Mouse (Mus musculus) forebrain, embryonic 15.5 days (tissue): ENCODE measurements around the gene Nfkbiz. TPM values are rescaled to one million over a fixed set of nuclear protein-coding genes. Genes with fewer than 3 reads are reported as not detected.

Experiments used
- ATAC-seq: fragments of 200-750 bp; cut with Nextera tagmentation; replicated peaks from 2 replicates; pipeline ENCODE4 v1.8.0; 2017; ENCODE audit warnings: mild to moderate bottlenecking, moderate TSS enrichment, moderate library complexity
- H3K27ac ChIP-seq: fragments of 300-500 bp; sonication (generic); replicated peaks from 2 replicates; pipeline ENCODE4 v1.5.1; 2015; ENCODE audit warnings: mild to moderate bottlenecking, inconsistent platforms
- H3K27me3 ChIP-seq: fragments of 300-500 bp; sonication (generic); 2 replicates; pipeline ENCODE4 v1.6.1; 2015; ENCODE audit warnings: inconsistent platforms
- H3K36me3 ChIP-seq: fragments of 300-500 bp; sonication (generic); 2 replicates; pipeline ENCODE4 v1.6.1; 2015; ENCODE audit warnings: mild to moderate bottlenecking, inconsistent platforms
- H3K4me1 ChIP-seq: fragments of 300-500 bp; sonication (generic); 2 replicates; pipeline ENCODE4 v1.6.1; 2015; ENCODE audit warnings: inconsistent platforms
- H3K4me2 ChIP-seq: fragments of 300-500 bp; sonication (generic); replicated peaks from 2 replicates; pipeline ENCODE4 v1.6.1; 2015; ENCODE audit warnings: mild to moderate bottlenecking, inconsistent platforms
- H3K4me3 ChIP-seq: fragments of 300-500 bp; sonication (generic); 2 replicates; pipeline ENCODE4 v1.5.1; 2015; ENCODE audit warnings: mild to moderate bottlenecking, inconsistent platforms
- H3K9ac ChIP-seq: fragments of 300-500 bp; sonication (generic); replicated peaks from 2 replicates; pipeline ENCODE4 v1.6.1; 2015; ENCODE audit warnings: mild to moderate bottlenecking, inconsistent platforms
- H3K9me3 ChIP-seq: fragments of 300-500 bp; sonication (generic); 2 replicates; pipeline ENCODE4 v1.6.1; 2016; ENCODE audit warnings: inconsistent platforms
- WGBS: fragments of 180-500 bp; shearing (Covaris S2); methylation state at CpG from one replicate; pipeline ENCODE4 v1.1.7; 2015; ENCODE audit warnings: mixed read lengths; 5-methylcytosine and 5-hydroxymethylcytosine counted together
- polyA plus RNA-seq: library from polyadenylated mRNA; unstranded; fragments of >200 nt; fragmentation: Nextera tagmentation; extraction: Ambion mirVana; gene quantifications from 2 replicates; pipeline ENCODE4 v1.2.1, GENCODE M21; 2015

Gene Nfkbiz
- polyA plus RNA-seq, 1 experiment from 2014 or later, result 1.4 TPM

- 40% methylated on average over 11 of the region's 11 CpGs for WGBS
- H3K9ac ChIP-seq, result no peak overlapping the region
- no peak for ATAC-seq
These were observed 15.1 kb downstream of the Nfkbiz start for GRCm38 (mm10) chr16:55823398-55824155.

GRCm38 (mm10) chr16:55822741-55823397 is 15.8 kb downstream of the Nfkbiz start:
- Histone ChIP-seq H3K9me3 (no peaks in the 10 kb centered on the region), H3K27ac (no peak overlapping the region), H3K36me3 (no peaks in the 10 kb centered on the region; the same call in 1 of the 2 replicates), H3K9ac (no peak overlapping the region), H3K4me1 (peaks cover 20% of the 10 kb centered on the region), H3K27me3 (no peaks in the 10 kb centered on the region), H3K4me3 (peak overlapping the region; percentile 67), H3K4me2 (peak overlapping the region; percentile 93)
- ATAC-seq, result no peak
- 47% methylated on average over 18 of the region's 18 CpGs for WGBS

More at GRCm38 (mm10) chr16:55823398-55824155, 15.1 kb downstream of the Nfkbiz start:
- Histone ChIP-seq H3K27ac (no peak overlapping the region), H3K4me1 (peaks cover 20% of the 10 kb centered on the region), H3K9me3 (no peaks in the 10 kb centered on the region), H3K36me3 (no peaks in the 10 kb centered on the region), H3K4me2 (no peak overlapping the region), H3K4me3 (no peak overlapping the region), H3K27me3 (no peaks in the 10 kb centered on the region)

GRCm38 (mm10) chr16:55821997-55822740 is 16.5 kb downstream of the Nfkbiz start:
- peak; percentile 95 for ATAC-seq
- Histone ChIP-seq H3K36me3 (no peaks in the 10 kb centered on the region; the same call in 1 of the 2 replicates), H3K27me3 (no peaks in the 10 kb centered on the region), H3K4me2 (peak overlapping the region; percentile 93), H3K9me3 (no peaks in the 10 kb centered on the region), H3K4me1 (peaks cover 20% of the 10 kb centered on the region), H3K27ac (peak overlapping the region; percentile 39), H3K9ac (peak overlapping the region; percentile 65), H3K4me3 (peak overlapping the region; percentile 67)
- under 1% methylated on average over 65 of the region's 67 CpGs for WGBS

DNA sequence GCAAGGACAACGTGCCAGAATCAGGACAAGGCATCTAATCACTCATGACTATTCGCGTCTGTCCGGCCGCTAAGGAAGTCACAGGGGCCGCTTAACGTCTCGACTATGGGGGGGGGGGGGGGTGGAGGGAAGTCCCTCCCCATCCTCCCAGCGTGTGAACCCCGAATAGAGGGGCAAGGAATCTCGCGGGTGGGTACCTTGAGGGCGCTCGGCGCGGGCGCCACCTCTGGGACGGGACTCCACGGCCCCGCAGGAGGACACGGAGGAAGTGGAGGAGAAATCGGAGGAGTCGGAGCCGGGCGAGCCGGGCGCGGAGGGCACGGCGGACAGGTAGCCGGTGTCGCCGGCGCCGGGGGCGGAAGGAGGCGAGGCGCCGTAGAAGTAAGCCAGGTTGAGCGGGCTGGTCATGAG is 17.1 kb downstream of the Nfkbiz start:
- ATAC-seq, result peak; percentile 67
- Histone ChIP-seq H3K4me1 (peaks cover 20% of the 10 kb centered on the region), H3K9ac (peak overlapping the region; percentile 65), H3K27me3 (no peaks in the 10 kb centered on the region), H3K9me3 (no peaks in the 10 kb centered on the region), H3K36me3 (peaks cover 2% of the 10 kb centered on the region; the same call in 1 of the 2 replicates), H3K4me3 (peak overlapping the region; percentile 67), H3K4me2 (peak overlapping the region; percentile 93), H3K27ac (no peak overlapping the region; the same call in 1 of the 2 replicates)
- under 1% methylated on average over 40 of the region's 40 CpGs for WGBS

DNA sequence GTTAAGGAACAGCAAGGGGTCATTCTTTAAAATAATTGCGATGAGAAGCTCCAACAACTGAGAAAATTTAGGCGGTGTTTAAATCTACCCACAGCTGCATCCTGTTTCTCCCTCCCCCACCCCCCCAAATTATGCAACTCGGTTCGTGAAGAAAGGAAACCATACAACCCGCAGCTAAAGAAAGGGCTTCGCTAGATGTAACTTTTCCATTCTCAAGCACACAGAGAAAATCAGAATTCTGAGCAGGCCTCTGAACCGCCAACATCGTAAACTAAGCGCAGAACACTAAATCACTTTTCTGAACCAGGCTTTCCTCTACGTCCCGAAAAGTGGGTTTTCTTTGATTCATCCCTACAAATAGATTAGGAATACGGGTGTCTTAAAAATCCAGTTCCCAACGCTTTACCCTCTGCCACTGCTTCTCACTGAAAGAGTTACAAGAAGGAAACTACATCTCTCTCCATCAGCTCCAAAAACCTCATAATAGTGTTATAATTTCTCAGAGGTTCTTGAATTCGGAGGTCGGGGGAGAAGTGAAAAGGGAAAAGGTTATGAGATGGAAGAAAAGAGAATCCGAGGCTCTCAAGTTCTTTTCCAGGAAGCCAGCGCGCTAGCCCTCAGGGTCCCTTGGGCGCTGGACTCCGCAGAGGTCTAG is 17.7 kb downstream of the Nfkbiz start:
- Histone ChIP-seq H3K9ac (peak overlapping the region; percentile 65), H3K4me3 (peak overlapping the region; percentile 67), H3K27ac (no peak overlapping the region), H3K36me3 (peaks cover 7% of the 10 kb centered on the region), H3K4me1 (peaks cover 20% of the 10 kb centered on the region), H3K27me3 (no peaks in the 10 kb centered on the region), H3K9me3 (no peaks in the 10 kb centered on the region), H3K4me2 (peak overlapping the region; percentile 93)
- ATAC-seq, result no peak
- 8% methylated on average over 20 of the region's 20 CpGs for WGBS

GRCm38 (mm10) chr16:55820161-55820915 is 18.4 kb downstream of the Nfkbiz start:
- H3K4me3 ChIP-seq, result peak overlapping the region; percentile 67
- H3K27me3 ChIP-seq, result no peaks in the 10 kb centered on the region
- H3K27ac ChIP-seq, result no peak overlapping the region
- 44% methylated on average over 13 of the region's 13 CpGs for WGBS
- no peak for ATAC-seq
- peaks cover 20% of the 10 kb centered on the region for H3K4me1 ChIP-seq
- peak overlapping the region; percentile 93 for H3K4me2 ChIP-seq
- no peaks in the 10 kb centered on the region for H3K9me3 ChIP-seq
- peaks cover 14% of the 10 kb centered on the region for H3K36me3 ChIP-seq
- no peak overlapping the region for H3K9ac ChIP-seq

GRCm38 (mm10) chr16:55819186-55819861 is 19.4 kb downstream of the Nfkbiz start:
- Histone ChIP-seq H3K27ac (no peak overlapping the region), H3K27me3 (no peaks in the 10 kb centered on the region), H3K9ac (no peak overlapping the region), H3K36me3 (peaks cover 23% of the 10 kb centered on the region), H3K4me2 (peak overlapping the region; percentile 14; the same call in 1 of the 2 replicates), H3K9me3 (no peaks in the 10 kb centered on the region), H3K4me3 (no peak overlapping the region), H3K4me1 (peaks cover 20% of the 10 kb centered on the region)
- 42% methylated on average over 15 of the region's 15 CpGs for WGBS
- no peak for ATAC-seq

DNA sequence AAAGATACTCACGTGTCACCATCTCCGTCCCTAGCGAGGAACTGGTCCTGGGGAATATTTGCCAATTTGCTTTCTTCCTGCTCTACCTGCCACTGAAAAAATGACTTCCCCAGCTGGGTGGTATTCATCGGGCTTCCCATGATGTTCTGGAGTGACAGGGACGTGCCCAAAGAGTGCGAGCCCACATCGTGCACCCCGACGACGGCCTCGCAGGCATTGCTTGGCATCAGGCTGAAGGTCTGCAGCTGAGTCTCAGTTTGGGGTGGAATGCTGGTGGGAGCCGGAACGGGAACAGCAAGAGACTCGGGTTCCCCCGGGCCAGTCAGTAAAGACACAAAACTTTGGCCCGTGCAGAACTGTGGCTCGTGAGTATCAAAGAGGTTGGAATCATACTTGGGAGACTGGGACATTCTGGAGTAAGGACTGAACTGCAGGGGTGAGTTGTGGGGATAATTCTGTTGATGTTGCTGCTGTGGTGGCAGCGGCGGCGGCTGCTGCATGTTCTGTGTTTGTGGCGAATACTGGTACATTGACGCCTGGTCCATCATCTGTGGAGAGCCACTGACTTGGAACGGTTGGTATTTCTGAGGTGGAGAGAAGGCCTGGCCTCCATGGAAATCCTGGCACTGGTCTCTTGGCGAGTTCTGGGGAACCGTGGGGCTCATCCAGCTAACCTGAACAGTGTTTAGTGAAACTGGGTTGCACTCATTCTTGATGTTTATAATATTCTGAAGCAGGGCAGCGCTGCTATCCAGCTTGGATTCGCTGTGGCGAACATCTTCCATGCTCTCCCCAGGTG is 20.8 kb downstream of the Nfkbiz start:
- no peak for ATAC-seq
- no peak overlapping the region for H3K27ac ChIP-seq

DNA sequence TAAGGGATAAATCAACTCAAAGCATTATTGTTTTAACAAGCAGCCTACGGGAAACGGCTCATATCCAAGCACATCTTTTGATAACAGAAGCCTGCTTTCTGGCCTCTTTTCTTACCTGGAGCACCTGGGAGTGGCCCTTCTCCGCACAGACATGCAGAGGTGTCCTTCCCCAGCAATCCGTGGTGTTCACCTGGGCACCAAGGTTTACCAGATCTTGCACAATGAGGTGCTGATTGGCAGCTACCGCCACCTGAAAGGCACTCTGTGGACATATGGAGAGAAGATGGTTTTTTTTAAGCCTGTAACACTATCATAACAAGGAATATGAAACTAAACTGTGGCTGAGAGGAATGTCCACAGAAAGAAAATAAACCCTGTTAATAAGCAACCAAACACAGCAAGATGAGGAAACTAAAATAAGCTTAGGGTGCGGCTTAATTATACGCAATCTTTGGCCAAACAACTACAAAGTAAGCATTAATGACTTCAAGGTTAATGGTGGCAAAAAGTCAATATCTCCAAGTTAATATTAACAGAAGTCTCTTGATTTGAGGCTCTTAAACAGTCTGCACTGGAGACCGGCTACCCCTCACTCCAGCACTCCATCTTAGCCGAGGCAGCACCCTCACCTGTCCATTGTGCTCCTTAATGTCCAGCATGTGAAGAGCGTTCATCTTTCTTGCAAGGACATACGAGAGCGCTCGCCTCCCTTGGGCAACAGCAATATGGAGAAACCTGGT is 22.3 kb downstream of the Nfkbiz start:
- Histone ChIP-seq H3K4me2 (no peak overlapping the region), H3K9me3 (no peaks in the 10 kb centered on the region), H3K4me1 (peaks cover 17% of the 10 kb centered on the region), H3K9ac (no peak overlapping the region), H3K4me3 (no peak overlapping the region), H3K27me3 (no peaks in the 10 kb centered on the region), H3K27ac (no peak overlapping the region), H3K36me3 (peaks cover 29% of the 10 kb centered on the region)
- 97% methylated on average over 13 of the region's 13 CpGs for WGBS
- ATAC-seq, result no peak

More for the DNA sequence above, 20.8 kb downstream of the Nfkbiz start:
- H3K36me3 ChIP-seq, result peaks cover 29% of the 10 kb centered on the region
- H3K4me1 ChIP-seq, result peaks cover 20% of the 10 kb centered on the region
- H3K4me2 ChIP-seq, result no peak overlapping the region
- WGBS, result 96% methylated on average over 28 of the region's 28 CpGs
- H3K9ac ChIP-seq, result no peak overlapping the region
- no peak overlapping the region for H3K4me3 ChIP-seq
- H3K9me3 ChIP-seq, result no peaks in the 10 kb centered on the region
- no peaks in the 10 kb centered on the region for H3K27me3 ChIP-seq

DNA sequence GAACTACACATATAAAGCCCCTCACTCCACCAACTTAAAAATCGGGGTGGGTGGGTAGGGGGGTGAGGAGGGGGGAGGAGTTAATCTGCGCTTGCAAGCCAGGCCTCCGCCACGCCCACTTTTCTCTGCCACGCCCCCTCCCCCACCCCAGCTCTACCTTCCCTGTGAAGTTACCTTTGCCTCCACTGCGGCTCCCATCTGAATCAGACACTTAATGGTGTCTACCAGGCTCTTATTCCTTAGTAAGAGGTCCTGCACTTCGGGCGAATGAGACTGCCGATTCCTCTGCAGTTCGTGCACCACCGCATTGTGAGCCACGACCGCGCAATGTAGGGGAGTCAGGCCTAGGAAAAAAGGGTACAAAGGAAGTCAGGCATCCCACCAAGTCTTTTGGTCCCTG is 23.2 kb downstream of the Nfkbiz start:
- ATAC-seq, result no peak
- WGBS, result 82% methylated on average over 14 of the region's 14 CpGs

More for the DNA sequence above, 23.2 kb downstream of the Nfkbiz start:
- H3K9ac ChIP-seq, result no peak overlapping the region
- H3K9me3 ChIP-seq, result no peaks in the 10 kb centered on the region
- no peak overlapping the region for H3K4me3 ChIP-seq
- no peak overlapping the region for H3K4me2 ChIP-seq
- no peaks in the 10 kb centered on the region for H3K27me3 ChIP-seq
- H3K4me1 ChIP-seq, result peaks cover 10% of the 10 kb centered on the region
- peaks cover 29% of the 10 kb centered on the region for H3K36me3 ChIP-seq
- H3K27ac ChIP-seq, result no peak overlapping the region
